Mouse (Mus musculus): ENCODE measurements at regions not wholly inside any gene's neighbourhood (a gene's known extent, or its start where the extent isn't known, plus 50 kb on each side); places are given as distances from the start of the nearest gene placed in this dataset.

DNA sequence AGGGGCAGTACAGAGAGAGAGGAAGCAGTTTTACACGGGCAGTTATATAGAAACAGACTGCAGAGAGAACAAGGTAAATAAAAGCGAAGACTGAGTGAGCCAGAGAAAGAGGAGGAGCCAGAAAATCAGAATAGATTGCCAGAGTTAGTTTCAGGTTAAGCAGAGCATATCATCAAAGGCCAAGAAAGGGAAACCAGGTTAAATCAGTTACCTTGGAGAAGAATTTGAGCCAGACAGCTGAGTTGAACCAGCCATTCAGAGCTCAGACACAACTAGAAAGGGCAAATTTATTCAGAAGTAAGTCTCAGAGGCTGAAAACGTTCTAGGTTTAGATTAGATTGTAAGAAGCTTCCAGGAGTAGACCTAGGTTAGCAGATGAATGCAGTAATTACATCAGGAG is 858.6 kb downstream of the Adgrl3 start:
- Histone ChIP-seq H3K4me2 (ENCODE audit: low read depth, low read length) (no peak overlapping the region), H3K4me1 (ENCODE audit: control insufficient read depth, insufficient read depth, low read length) (no peaks in the 10 kb centered on the region), H3K27me3 (replicated peaks; ENCODE audit: control insufficient read depth, insufficient read depth, low read length) (no peaks in the 10 kb centered on the region), H3K9me3 (ENCODE audit: control insufficient read depth, low read length) (no peaks in the 10 kb centered on the region), H3K9ac (ENCODE audit: low read depth, low read length) (no peak overlapping the region), H3K4me3 (ENCODE audit: low read length) (no peak overlapping the region), H3K36me3 (ENCODE audit: control insufficient read depth, insufficient read depth, low read length) (no peaks in the 10 kb centered on the region), H3K27ac (ENCODE audit: low read length) (no peak overlapping the region)
- WGBS = 48% methylated on average over 3 of the region's 3 CpGs
- ATAC-seq = no peak

DNA sequence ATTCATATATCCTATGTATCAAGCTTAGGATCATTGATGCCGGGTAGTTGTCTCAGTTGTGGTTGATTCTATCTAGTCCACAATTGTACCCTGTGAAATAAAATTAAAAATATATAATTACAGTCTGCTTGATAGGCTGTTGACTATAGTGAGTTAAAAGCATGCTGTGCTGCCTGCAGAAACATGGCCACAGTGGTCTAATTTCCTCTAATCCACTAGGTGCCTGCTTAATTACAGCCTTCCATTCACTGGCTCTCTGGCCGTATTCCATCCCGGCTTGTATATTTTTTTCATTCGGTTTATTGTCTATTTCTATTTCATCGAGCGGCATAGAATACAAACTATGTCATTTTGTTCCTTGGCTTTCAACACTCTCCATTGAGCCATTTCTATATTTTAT is 873.4 kb downstream of the Adgrl3 start:
- 92% methylated on average over 6 of the region's 6 CpGs for WGBS
- Histone ChIP-seq H3K4me3 (ENCODE audit: low read length) (no peak overlapping the region), H3K4me1 (ENCODE audit: control insufficient read depth, insufficient read depth, low read length) (no peaks in the 10 kb centered on the region), H3K9ac (ENCODE audit: low read depth, low read length) (no peak overlapping the region), H3K27me3 (replicated peaks; ENCODE audit: control insufficient read depth, insufficient read depth, low read length) (no peaks in the 10 kb centered on the region), H3K4me2 (ENCODE audit: low read depth, low read length) (no peak overlapping the region), H3K27ac (ENCODE audit: low read length) (no peak overlapping the region), H3K9me3 (ENCODE audit: control insufficient read depth, low read length) (no peaks in the 10 kb centered on the region), H3K36me3 (ENCODE audit: control insufficient read depth, insufficient read depth, low read length) (no peaks in the 10 kb centered on the region)
- no peak for ATAC-seq

DNA sequence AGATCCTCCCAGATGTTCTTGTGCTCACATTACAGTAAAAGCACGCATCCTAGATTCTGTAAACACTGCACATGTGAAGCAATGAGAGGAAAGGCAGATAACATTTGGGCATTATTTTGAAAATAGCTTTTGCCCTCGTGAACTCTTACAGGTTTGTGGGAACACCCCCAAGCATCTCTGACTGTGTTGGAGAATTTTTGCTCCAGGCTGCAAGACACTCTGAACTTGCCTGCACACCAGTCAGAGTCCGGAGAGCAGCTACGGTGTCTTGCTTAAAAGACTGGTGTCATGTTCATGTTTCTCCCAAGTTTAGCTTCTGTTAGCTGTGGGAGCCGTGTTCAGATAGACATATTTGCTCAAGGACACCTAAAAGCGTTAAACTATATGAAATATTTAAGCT is 889.4 kb downstream of the Adgrl3 start:
- H3K36me3 ChIP-seq (ENCODE audit: control insufficient read depth, insufficient read depth, low read length) = no peaks in the 10 kb centered on the region
- ATAC-seq = no peak
- no peak overlapping the region for H3K4me2 ChIP-seq (ENCODE audit: low read depth, low read length)
- no peaks in the 10 kb centered on the region for H3K27me3 ChIP-seq (replicated peaks; ENCODE audit: control insufficient read depth, insufficient read depth, low read length)
- 52% methylated on average over 6 of the region's 6 CpGs for WGBS
- H3K4me1 ChIP-seq (ENCODE audit: control insufficient read depth, insufficient read depth, low read length) = 0 out of 2 replicates have a peak, but pooled peaks cover 4% of the 10 kb centered on the region
- H3K9ac ChIP-seq (ENCODE audit: low read depth, low read length) = no peak overlapping the region
- H3K4me3 ChIP-seq (ENCODE audit: low read length) = no peak overlapping the region
- H3K27ac ChIP-seq (ENCODE audit: low read length) = no peak overlapping the region
- H3K9me3 ChIP-seq (ENCODE audit: control insufficient read depth, low read length) = no peaks in the 10 kb centered on the region

DNA sequence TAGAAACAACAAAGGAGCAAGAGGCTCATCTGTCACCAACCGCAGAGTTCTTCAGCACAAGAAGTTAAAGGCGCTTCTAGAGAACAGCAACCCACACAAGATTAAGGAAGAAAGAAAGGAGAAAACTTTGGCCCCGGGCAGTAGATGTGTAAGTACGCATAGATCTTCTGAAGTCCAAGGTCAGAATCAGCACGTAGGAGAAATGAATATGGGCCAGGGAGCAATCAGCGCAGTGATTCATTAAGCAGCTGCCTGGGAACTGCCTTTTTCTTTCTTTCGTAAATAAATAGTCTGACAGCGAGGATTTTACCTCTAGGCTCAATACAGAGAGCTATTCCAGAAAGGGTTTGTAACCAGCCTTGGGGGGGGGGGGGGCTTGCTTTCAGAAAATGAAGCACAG is 890.0 kb downstream of the Adgrl3 start:
- Histone ChIP-seq H3K4me2 (ENCODE audit: low read depth, low read length) (no peak overlapping the region), H3K36me3 (ENCODE audit: control insufficient read depth, insufficient read depth, low read length) (no peaks in the 10 kb centered on the region), H3K4me1 (ENCODE audit: control insufficient read depth, insufficient read depth, low read length) (0 out of 2 replicates have a peak, but pooled peaks cover 4% of the 10 kb centered on the region), H3K4me3 (ENCODE audit: low read length) (no peak overlapping the region), H3K9me3 (ENCODE audit: control insufficient read depth, low read length) (no peaks in the 10 kb centered on the region), H3K27me3 (replicated peaks; ENCODE audit: control insufficient read depth, insufficient read depth, low read length) (no peaks in the 10 kb centered on the region), H3K27ac (ENCODE audit: low read length) (peak overlapping the region; percentile 59), H3K9ac (ENCODE audit: low read depth, low read length) (no peak overlapping the region)
- 26% methylated on average over 8 of the region's 8 CpGs for WGBS
- peak; percentile 94 for ATAC-seq

DNA sequence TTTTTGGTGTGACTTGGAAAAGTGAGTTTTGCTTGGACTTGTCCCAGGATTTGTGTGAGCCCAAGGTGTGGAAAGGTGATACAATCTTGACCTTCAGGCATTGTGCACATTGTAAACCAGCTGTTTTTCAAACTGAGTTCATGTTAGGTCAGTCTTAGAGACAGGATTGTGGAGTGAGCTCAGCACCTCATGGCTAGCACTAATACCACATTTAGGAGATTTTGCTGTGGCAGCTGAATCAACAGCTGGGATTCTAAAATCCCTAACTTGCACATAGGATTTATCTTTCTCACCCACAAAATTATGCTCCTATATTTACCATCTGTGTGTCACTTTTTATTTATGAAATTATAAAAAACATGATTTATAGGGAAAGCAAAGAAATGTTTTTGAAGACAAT is 896.7 kb downstream of the Adgrl3 start:
- ATAC-seq = no peak
- H3K9ac ChIP-seq (ENCODE audit: low read depth, low read length) = no peak overlapping the region
- H3K4me2 ChIP-seq (ENCODE audit: low read depth, low read length) = no peak overlapping the region
- no peaks in the 10 kb centered on the region for H3K27me3 ChIP-seq (replicated peaks; ENCODE audit: control insufficient read depth, insufficient read depth, low read length)
- no peaks in the 10 kb centered on the region for H3K4me1 ChIP-seq (ENCODE audit: control insufficient read depth, insufficient read depth, low read length)
- H3K4me3 ChIP-seq (ENCODE audit: low read length) = no peak overlapping the region
- H3K27ac ChIP-seq (ENCODE audit: low read length) = no peak overlapping the region
- H3K36me3 ChIP-seq (ENCODE audit: control insufficient read depth, insufficient read depth, low read length) = no peaks in the 10 kb centered on the region
- H3K9me3 ChIP-seq (ENCODE audit: control insufficient read depth, low read length) = no peaks in the 10 kb centered on the region

DNA sequence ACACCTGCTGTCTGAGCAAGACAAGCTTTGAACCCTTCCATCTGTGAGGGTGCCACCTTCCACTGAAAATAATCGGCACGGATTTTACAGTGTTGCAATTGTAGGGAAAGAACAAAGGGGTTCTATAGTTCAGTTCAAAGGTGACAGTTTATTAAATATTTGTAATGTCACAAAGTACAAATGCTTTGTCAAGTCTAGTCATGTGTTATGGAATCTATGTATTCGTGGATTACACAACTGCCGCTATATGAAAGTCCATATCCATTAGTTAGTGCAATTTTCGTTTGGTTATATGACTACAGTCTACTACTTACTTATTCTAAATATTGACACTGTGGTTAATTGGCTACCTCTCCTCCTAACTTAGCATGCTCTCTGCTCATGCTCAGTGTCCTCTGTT is 920.9 kb downstream of the Adgrl3 start:
- Histone ChIP-seq H3K9me3 (ENCODE audit: control insufficient read depth, low read length) (no peaks in the 10 kb centered on the region), H3K4me3 (ENCODE audit: low read length) (no peak overlapping the region), H3K4me2 (ENCODE audit: low read depth, low read length) (no peak overlapping the region), H3K27me3 (replicated peaks; ENCODE audit: control insufficient read depth, insufficient read depth, low read length) (no peaks in the 10 kb centered on the region), H3K4me1 (ENCODE audit: control insufficient read depth, insufficient read depth, low read length) (no peaks in the 10 kb centered on the region), H3K27ac (ENCODE audit: low read length) (no peak overlapping the region), H3K9ac (ENCODE audit: low read depth, low read length) (no peak overlapping the region), H3K36me3 (ENCODE audit: control insufficient read depth, insufficient read depth, low read length) (no peaks in the 10 kb centered on the region)
- 71% methylated on average over 5 of the region's 5 CpGs for WGBS
- ATAC-seq = peak; percentile 69

DNA sequence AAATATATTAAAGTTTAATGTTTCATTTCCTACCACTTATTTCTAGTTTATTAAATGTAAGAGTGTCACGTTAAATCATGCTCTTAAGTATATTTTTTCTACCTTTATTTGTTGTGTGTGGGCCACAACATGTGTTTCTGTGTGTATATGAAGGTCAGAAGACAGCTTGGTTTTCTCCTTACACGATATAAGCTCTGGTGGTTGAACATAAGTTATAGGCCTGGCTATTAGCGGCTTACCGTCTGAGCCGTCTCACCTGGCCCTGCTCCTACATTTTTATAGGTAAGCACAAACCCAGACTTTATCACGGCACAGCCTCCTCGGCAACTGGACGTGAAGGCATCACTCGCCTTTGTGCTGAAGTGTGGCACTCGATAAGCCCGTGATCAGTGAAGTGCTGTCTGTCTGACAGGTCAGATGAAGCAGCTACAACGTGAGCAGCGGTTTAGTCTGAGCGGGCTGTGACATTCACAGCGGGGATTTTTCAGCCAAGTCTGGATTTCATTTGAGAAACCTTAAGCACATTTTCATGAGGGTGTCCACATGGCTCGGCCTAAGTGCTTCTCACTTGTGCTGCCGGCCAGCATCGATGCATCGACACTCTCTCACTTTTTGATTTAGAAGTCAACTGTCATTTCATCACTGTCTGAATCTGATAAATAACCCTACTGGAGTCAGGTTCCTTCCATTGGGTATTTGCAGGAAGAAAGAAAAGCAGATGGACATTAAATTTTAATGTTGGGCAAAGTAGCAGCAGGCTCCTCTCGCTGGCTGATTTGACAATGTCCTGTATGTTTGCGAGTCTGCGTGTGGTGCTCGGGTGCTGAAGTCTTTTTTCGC is 950.0 kb downstream of the Adgrl3 start:
- Histone ChIP-seq H3K4me3 (ENCODE audit: low read length) (no peak overlapping the region), H3K9me3 (ENCODE audit: control insufficient read depth, low read length) (no peaks in the 10 kb centered on the region), H3K4me1 (ENCODE audit: control insufficient read depth, insufficient read depth, low read length) (no peaks in the 10 kb centered on the region), H3K4me2 (ENCODE audit: low read depth, low read length) (no peak overlapping the region), H3K27me3 (replicated peaks; ENCODE audit: control insufficient read depth, insufficient read depth, low read length) (no peaks in the 10 kb centered on the region), H3K9ac (ENCODE audit: low read depth, low read length) (no peak overlapping the region), H3K36me3 (ENCODE audit: control insufficient read depth, insufficient read depth, low read length) (no peaks in the 10 kb centered on the region), H3K27ac (ENCODE audit: low read length) (no peak overlapping the region)
- ATAC-seq = no peak
- 80% methylated on average over 24 of the region's 24 CpGs for WGBS

DNA sequence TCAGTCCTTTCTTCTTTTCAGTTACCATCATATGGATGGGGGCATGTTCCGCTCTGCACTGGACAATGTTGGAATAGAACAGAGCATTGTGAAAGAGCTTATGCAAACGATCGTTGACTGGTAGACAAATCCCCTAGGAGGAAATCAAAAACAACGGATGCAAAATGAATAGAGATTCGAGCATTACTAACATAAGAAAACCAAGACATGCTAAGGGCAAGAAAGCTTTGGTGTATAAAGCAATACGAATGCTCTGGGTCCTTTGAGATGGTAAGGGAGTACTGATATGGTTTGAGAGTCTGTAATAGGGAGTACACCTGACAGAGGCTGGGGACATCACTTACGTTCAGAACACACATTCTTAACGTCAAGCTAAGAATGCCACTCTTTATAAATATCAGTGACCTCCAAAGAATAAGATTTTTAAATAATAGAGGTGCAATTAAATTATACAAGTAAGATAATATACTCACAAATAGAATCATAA is 950.6 kb downstream of the Adgrl3 start:
- H3K27me3 ChIP-seq (replicated peaks; ENCODE audit: control insufficient read depth, insufficient read depth, low read length) = no peaks in the 10 kb centered on the region
- no peaks in the 10 kb centered on the region for H3K9me3 ChIP-seq (ENCODE audit: control insufficient read depth, low read length)
- H3K4me2 ChIP-seq (ENCODE audit: low read depth, low read length) = no peak overlapping the region
- no peak overlapping the region for H3K4me3 ChIP-seq (ENCODE audit: low read length)
- ATAC-seq = no peak
- H3K36me3 ChIP-seq (ENCODE audit: control insufficient read depth, insufficient read depth, low read length) = no peaks in the 10 kb centered on the region
- WGBS = 84% methylated on average over 8 of the region's 8 CpGs
- no peak overlapping the region for H3K9ac ChIP-seq (ENCODE audit: low read depth, low read length)
- no peak overlapping the region for H3K27ac ChIP-seq (ENCODE audit: low read length)
- no peaks in the 10 kb centered on the region for H3K4me1 ChIP-seq (ENCODE audit: control insufficient read depth, insufficient read depth, low read length)

DNA sequence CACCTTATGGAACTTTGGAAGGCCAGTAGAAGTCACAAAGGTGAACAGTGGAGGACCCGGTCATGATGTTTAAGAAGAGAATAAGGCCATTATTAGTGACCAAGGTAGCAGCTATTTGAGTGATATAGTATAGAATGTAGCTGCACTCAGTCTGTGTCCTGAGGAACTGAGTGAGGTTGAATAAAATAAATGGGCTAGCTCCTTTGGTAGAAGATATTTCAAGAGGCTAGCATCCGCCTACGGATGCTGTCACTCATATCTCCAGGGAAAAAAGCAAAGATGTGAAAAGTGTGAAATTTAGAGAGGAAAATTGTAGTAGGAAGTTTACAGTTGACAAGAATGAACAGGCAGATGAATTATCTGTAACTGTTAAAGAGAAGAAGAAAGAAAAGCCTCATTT is 956.6 kb downstream of the Adgrl3 start:
- WGBS = 98% methylated on average over 3 of the region's 3 CpGs
- ATAC-seq = no peak
- Histone ChIP-seq H3K4me2 (ENCODE audit: low read depth, low read length) (no peak overlapping the region), H3K9me3 (ENCODE audit: control insufficient read depth, low read length) (no peaks in the 10 kb centered on the region), H3K4me3 (ENCODE audit: low read length) (no peak overlapping the region), H3K9ac (ENCODE audit: low read depth, low read length) (no peak overlapping the region), H3K27ac (ENCODE audit: low read length) (no peak overlapping the region), H3K4me1 (ENCODE audit: control insufficient read depth, insufficient read depth, low read length) (no peaks in the 10 kb centered on the region), H3K27me3 (replicated peaks; ENCODE audit: control insufficient read depth, insufficient read depth, low read length) (no peaks in the 10 kb centered on the region), H3K36me3 (ENCODE audit: control insufficient read depth, insufficient read depth, low read length) (no peaks in the 10 kb centered on the region)

DNA sequence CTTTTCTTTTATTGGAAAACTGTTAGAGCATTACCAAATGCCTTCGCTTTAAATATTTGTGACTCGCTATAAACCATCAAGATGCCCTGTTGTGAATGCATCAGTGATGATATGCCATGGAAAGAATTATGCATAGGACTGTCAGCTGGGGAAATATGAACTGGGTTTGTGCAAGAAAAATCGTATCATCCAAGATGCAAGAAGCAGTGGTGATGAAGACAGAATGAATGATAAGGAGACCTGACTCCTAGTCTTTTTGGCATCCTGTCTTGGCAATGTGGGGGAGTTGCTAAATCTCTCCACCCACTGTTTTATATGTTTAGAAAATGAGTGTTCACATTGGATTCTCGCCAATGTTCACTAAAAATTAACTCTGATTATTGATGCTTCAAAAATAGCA is 963.4 kb downstream of the Adgrl3 start:
- Histone ChIP-seq H3K9me3 (ENCODE audit: control insufficient read depth, low read length) (no peaks in the 10 kb centered on the region), H3K4me2 (ENCODE audit: low read depth, low read length) (no peak overlapping the region), H3K4me3 (ENCODE audit: low read length) (no peak overlapping the region), H3K27me3 (replicated peaks; ENCODE audit: control insufficient read depth, insufficient read depth, low read length) (no peaks in the 10 kb centered on the region), H3K9ac (ENCODE audit: low read depth, low read length) (no peak overlapping the region), H3K27ac (ENCODE audit: low read length) (no peak overlapping the region), H3K36me3 (ENCODE audit: control insufficient read depth, insufficient read depth, low read length) (no peaks in the 10 kb centered on the region), H3K4me1 (ENCODE audit: control insufficient read depth, insufficient read depth, low read length) (no peaks in the 10 kb centered on the region; the same call in 1 of the 2 replicates)
- no peak for ATAC-seq
- 78% methylated on average over 4 of the region's 4 CpGs for WGBS

All from intestine, embryonic 16.5 days (tissue).